Mouse (Mus musculus) MEL (cell line): ENCODE results near the gene Tuba1b. TPM values are rescaled to one million over a fixed set of nuclear protein-coding genes. Genes with fewer than 3 reads are reported as not detected.

Source experiments
- DNase-seq: peaks from one replicate; pipeline ENCODE4 v3.0.0; 2011; ENCODE audit warnings: low read depth, low spot score
- H3K27ac ChIP-seq: 2 replicates; pipeline ENCODE4 v1.5.1; 2012; ENCODE audit warnings: low read depth, mild to moderate bottlenecking, control low read depth, low read length, moderate library complexity; ENCODE audit not compliant: control insufficient read depth
- H3K27me3 ChIP-seq, 2 experiments: fragments of 150-350 bp in 1 of 2; sonication (generic) in 1 of 2; 2 replicates each; pipeline ENCODE4 v1.6.1; 2012; ENCODE audit warnings: low read length in 2 of 2, mild to moderate bottlenecking in 2 of 2, improper control_type of control experiment in 1 of 2, moderate library complexity in 1 of 2; ENCODE audit not compliant: insufficient read depth in 2 of 2, control insufficient read depth in 1 of 2
- H3K36me3 ChIP-seq, 2 experiments: 2 replicates each; pipeline ENCODE4 v1.6.1; 2012 to 2014; ENCODE audit warnings: low read length in 2 of 2, improper control_type of control experiment in 1 of 2, inconsistent platforms in 1 of 2, mild to moderate bottlenecking in 1 of 2; ENCODE audit not compliant: insufficient read depth in 2 of 2, control insufficient read depth in 1 of 2
- H3K4me1 ChIP-seq, 2 experiments: fragments of 150-350 bp in 1 of 2; sonication (generic) in 1 of 2; 2 replicates each; pipeline ENCODE4 v1.6.1; 2012; ENCODE audit warnings: low read length in 2 of 2, improper control_type of control experiment in 1 of 2, mild to moderate bottlenecking in 1 of 2; ENCODE audit not compliant: insufficient read depth in 2 of 2, control insufficient read depth in 1 of 2
- H3K4me3 ChIP-seq, 2 experiments: fragments of 150-350 bp in 1 of 2; sonication (generic) in 1 of 2; 2 replicates each; pipeline ENCODE4 v1.5.1; 2012; ENCODE audit warnings: low read depth in 2 of 2, low read length in 2 of 2, mild to moderate bottlenecking in 2 of 2, moderate library complexity in 2 of 2, control low read depth in 1 of 2, improper control_type of control experiment in 1 of 2; ENCODE audit not compliant: control insufficient read depth in 1 of 2, insufficient read depth in 1 of 2
- H3K79me2 ChIP-seq: 2 replicates; pipeline ENCODE4 v1.6.1; 2012; ENCODE audit warnings: mild to moderate bottlenecking, low read length, moderate library complexity; ENCODE audit not compliant: control insufficient read depth, poor library complexity, insufficient read depth
- H3K9ac ChIP-seq: 2 replicates; pipeline ENCODE4 v1.6.1; 2012; ENCODE audit warnings: low read depth, mild to moderate bottlenecking, control low read depth, low read length, moderate library complexity; ENCODE audit not compliant: control insufficient read depth, poor library complexity, severe bottlenecking
- H3K9me3 ChIP-seq: fragments of 150-350 bp; sonication (generic); replicated peaks from 2 replicates; pipeline ENCODE4 v1.6.1; 2012; ENCODE audit warnings: mild to moderate bottlenecking, low read length, improper control_type of control experiment, moderate library complexity; ENCODE audit not compliant: insufficient read depth
- BHLHE40 ChIP-seq: IDR thresholded peaks from 2 replicates; pipeline ENCODE4 v1.6.1; 2012; ENCODE audit warnings: low read depth, mild to moderate bottlenecking, inconsistent platforms, low read length, improper control_type of control experiment, borderline replicate concordance
- CHD1 ChIP-seq: IDR thresholded peaks from 2 replicates; pipeline ENCODE4 v1.6.1; 2012; ENCODE audit warnings: low read depth, mild to moderate bottlenecking, inconsistent platforms, low read length, improper control_type of control experiment
- CTCF ChIP-seq, 3 experiments: IDR thresholded peaks in 2 of 3; conservative IDR thresholded peaks in 1 of 3; 2 replicates each; pipeline ENCODE4 v1.5.1; 2011 to 2012; ENCODE audit warnings: low read length in 3 of 3, low read depth in 2 of 3, mild to moderate bottlenecking in 2 of 3, improper control_type of control experiment in 1 of 3, inconsistent platforms in 1 of 3, mixed read lengths in 1 of 3, moderate library complexity in 1 of 3; ENCODE audit not compliant: control insufficient read depth in 1 of 3, insufficient read depth in 1 of 3, poor library complexity in 1 of 3, severe bottlenecking in 1 of 3
- ELF1 ChIP-seq: IDR thresholded peaks from 2 replicates; pipeline ENCODE4 v1.6.1; 2014; ENCODE audit warnings: low read depth, mild to moderate bottlenecking, inconsistent platforms, low read length, improper control_type of control experiment, moderate library complexity
- EP300 ChIP-seq, 2 experiments: IDR thresholded peaks; 2 replicates each; pipeline ENCODE4 v1.6.1; 2011; ENCODE audit warnings: improper control_type of control experiment in 2 of 2, low read length in 2 of 2, low read depth in 1 of 2, mild to moderate bottlenecking in 1 of 2
- ETS1 ChIP-seq: IDR thresholded peaks from 2 replicates; pipeline ENCODE4 v1.6.1; 2012; ENCODE audit warnings: low read depth, mild to moderate bottlenecking, inconsistent platforms, low read length, improper control_type of control experiment, moderate library complexity
- GATA1 ChIP-seq: IDR thresholded peaks from 2 replicates; pipeline ENCODE4 v1.6.1; 2011; ENCODE audit warnings: low read depth, low read length, improper control_type of control experiment
- JUND ChIP-seq: IDR thresholded peaks from 2 replicates; pipeline ENCODE4 v1.6.1; 2011; ENCODE audit warnings: low read depth, mild to moderate bottlenecking, improper control_type of control experiment, low read length
- KAT2A ChIP-seq: conservative IDR thresholded peaks from 2 replicates; pipeline ENCODE4 v1.6.1; 2012; ENCODE audit warnings: low read depth, low read length, improper control_type of control experiment, inconsistent platforms
- MAFK ChIP-seq: IDR thresholded peaks from 2 replicates; pipeline ENCODE4 v1.6.1; 2011; ENCODE audit warnings: low read depth, mild to moderate bottlenecking, low read length, improper control_type of control experiment, borderline replicate concordance
- MAX ChIP-seq: IDR thresholded peaks from 2 replicates; pipeline ENCODE4 v1.6.1; 2011; ENCODE audit warnings: low read length, improper control_type of control experiment
- MAZ ChIP-seq: IDR thresholded peaks from 2 replicates; pipeline ENCODE4 v1.6.1; 2012; ENCODE audit warnings: low read depth, mild to moderate bottlenecking, inconsistent platforms, low read length, improper control_type of control experiment
- MEF2A ChIP-seq: IDR thresholded peaks from 2 replicates; pipeline ENCODE4 v1.6.1; 2014; ENCODE audit warnings: low read depth, mild to moderate bottlenecking, inconsistent platforms, low read length, improper control_type of control experiment; ENCODE audit not compliant: poor library complexity, insufficient replicate concordance, severe bottlenecking; ENCODE audit errors: extremely low read depth
- MXI1 ChIP-seq: IDR thresholded peaks from 2 replicates; pipeline ENCODE4 v1.6.1; 2011; ENCODE audit warnings: mild to moderate bottlenecking, low read depth, low read length, improper control_type of control experiment
- MYB ChIP-seq: IDR thresholded peaks from 2 replicates; pipeline ENCODE4 v1.6.1; 2011; ENCODE audit warnings: mild to moderate bottlenecking, low read depth, low read length, improper control_type of control experiment
- NELFE ChIP-seq: IDR thresholded peaks from 2 replicates; pipeline ENCODE4 v1.6.1; 2011; ENCODE audit warnings: low read depth, low read length, improper control_type of control experiment
- POLR2AphosphoS2 ChIP-seq: IDR thresholded peaks from 2 replicates; pipeline ENCODE4 v1.6.1; 2011; ENCODE audit warnings: low read length, improper control_type of control experiment
- POLR2AphosphoS5 ChIP-seq: IDR thresholded peaks from 2 replicates; pipeline ENCODE4 v1.6.1; 2012; ENCODE audit warnings: low read depth, borderline replicate concordance, mild to moderate bottlenecking, inconsistent platforms, low read length, moderate library complexity, mixed read lengths
- RAD21 ChIP-seq: IDR thresholded peaks from 2 replicates; pipeline ENCODE4 v1.6.1; 2011; ENCODE audit warnings: mild to moderate bottlenecking, low read depth, low read length, improper control_type of control experiment
- SMC3 ChIP-seq: IDR thresholded peaks from 2 replicates; pipeline ENCODE4 v1.6.1; 2011; ENCODE audit warnings: low read depth, low read length, improper control_type of control experiment
- TCF12 ChIP-seq: IDR thresholded peaks from 2 replicates; pipeline ENCODE4 v1.6.1; 2014; ENCODE audit warnings: low read depth, mild to moderate bottlenecking, inconsistent platforms, low read length, improper control_type of control experiment, moderate library complexity
- UBTF ChIP-seq: IDR thresholded peaks from 2 replicates; pipeline ENCODE4 v1.6.1; 2012; ENCODE audit warnings: low read depth, mild to moderate bottlenecking, inconsistent platforms, low read length, improper control_type of control experiment, moderate library complexity, borderline replicate concordance; ENCODE audit not compliant: insufficient read depth
- USF1 ChIP-seq: IDR thresholded peaks from 2 replicates; pipeline ENCODE4 v1.6.1; 2014; ENCODE audit warnings: low read depth, mild to moderate bottlenecking, inconsistent platforms, low read length, improper control_type of control experiment, moderate library complexity
- USF2 ChIP-seq, 2 experiments: IDR thresholded peaks; 2 replicates each; pipeline ENCODE4 v1.6.1; 2011 to 2012; ENCODE audit warnings: improper control_type of control experiment in 2 of 2, low read length in 2 of 2, borderline replicate concordance in 1 of 2, inconsistent platforms in 1 of 2, low read depth in 1 of 2, mild to moderate bottlenecking in 1 of 2; ENCODE audit not compliant: insufficient read depth in 1 of 2
- ZC3H11A ChIP-seq: IDR thresholded peaks from 2 replicates; pipeline ENCODE4 v1.6.1; 2012; ENCODE audit warnings: low read depth, mild to moderate bottlenecking, inconsistent platforms, low read length, improper control_type of control experiment
- ZMIZ1 ChIP-seq: IDR thresholded peaks from 2 replicates; pipeline ENCODE4 v1.6.1; 2012; ENCODE audit warnings: low read depth, mild to moderate bottlenecking, inconsistent platforms, low read length, improper control_type of control experiment, moderate library complexity
- ZNF384 ChIP-seq: IDR thresholded peaks from 2 replicates; pipeline ENCODE4 v1.6.1; 2012; ENCODE audit warnings: low read depth, mild to moderate bottlenecking, inconsistent platforms, low read length, improper control_type of control experiment
- polyA plus RNA-seq, 2 experiments: library from polyadenylated mRNA; stranded (reverse) in 1 of 2; unstranded in 1 of 2; fragments of >175 nt in 1 of 2; fragments of >200 nt in 1 of 2; gene quantifications; 2 replicates each; pipeline versions ENCODE4 v1.2.1 to v1.2.4; 2012; ENCODE audit warnings: low replicate concordance in 2 of 2, low read depth in 1 of 2; ENCODE audit not compliant: insufficient read length in 2 of 2, insufficient read depth in 1 of 2, missing spikeins in 1 of 2
- total RNA-seq: library from RNA; depleted of rRNA; stranded (reverse); fragments of 300-350 nt; gene quantifications from 2 replicates; pipeline ENCODE4 v1.2.3, GENCODE M21; 2012

Tuba1b gene
- total and polyA plus RNA-seq, 3 experiments: 1,577 to 1,861 TPM; not detected in 1

- Histone ChIP-seq H3K27ac (no peak overlapping the region), H3K4me1 (no peaks in the 10 kb centered on the region), H3K36me3 (no peaks in the 10 kb centered on the region), H3K9ac (no peak overlapping the region), H3K27me3 (peaks cover 10 to 11% of the 10 kb centered on the region in 2 experiments; a peak in 3 of 4 replicates), H3K4me3 (no peak overlapping the region), H3K9me3 (no peaks in the 10 kb centered on the region), H3K79me2 (no peaks in the 10 kb centered on the region)
- no peak for DNase-seq
- TF ChIP-seq UBTF (no peak), MAFK (no peak), KAT2A (no peak), USF1 (no peak), USF2 (IDR thresholded peaks at IDR 0.05; ENCODE audit: borderline replicate concordance in 1 of 2, insufficient read depth in 1 of 2, low read depth in 1 of 2, low read length in 2 of 2) (no peak), MAZ (no peak), POLR2AphosphoS2 (no peak), CHD1 (no peak), MXI1 (no peak), NELFE (no peak), EP300 (IDR thresholded peaks at IDR 0.05; ENCODE audit: low read depth in 1 of 2, low read length in 2 of 2) (no peak), ZC3H11A (no peak)
Measured at GRCm38 (mm10) chr15:98971111-98971510, 36.7 kb upstream of the Tuba1b start.

GRCm38 (mm10) chr15:98969372-98970101 lies 35.2 kb upstream of the Tuba1b start:
- Histone ChIP-seq H3K79me2 (no peaks in the 10 kb centered on the region), H3K27me3 (peaks cover 7 to 10% of the 10 kb centered on the region in 2 experiments; a peak in 3 of 4 replicates), H3K36me3 (no peaks in the 10 kb centered on the region), H3K9ac (no peak overlapping the region), H3K27ac (no peak overlapping the region), H3K9me3 (no peaks in the 10 kb centered on the region), H3K4me1 (no peaks in the 10 kb centered on the region), H3K4me3 (no peak overlapping the region)
- TF ChIP-seq MAZ: no peak
- no peak for TF ChIP-seq ELF1
- no peak for TF ChIP-seq POLR2AphosphoS5
- TF ChIP-seq KAT2A: no peak
- TF ChIP-seq TCF12: no peak
- TF ChIP-seq RAD21: no peak
- TF ChIP-seq GATA1: no peak
- TF ChIP-seq ZNF384: no peak
- no peak for TF ChIP-seq MAX
- no peak for TF ChIP-seq CTCF (IDR thresholded peaks at IDR 0.05 in 2 of 3, conservative IDR thresholded peaks at IDR 0.05 in 1 of 3; ENCODE audit: control insufficient read depth in 1 of 3, insufficient read depth in 1 of 3, low read depth in 2 of 3, low read length in 3 of 3, poor library complexity in 1 of 3, severe bottlenecking in 1 of 3)
- TF ChIP-seq JUND: no peak
- TF ChIP-seq USF1: no peak
- TF ChIP-seq EP300 (IDR thresholded peaks at IDR 0.05; ENCODE audit: low read depth in 1 of 2, low read length in 2 of 2): no peak
- no peak for TF ChIP-seq SMC3
- TF ChIP-seq ETS1: no peak
- no peak for TF ChIP-seq MEF2A
- no peak for TF ChIP-seq MAFK
- TF ChIP-seq BHLHE40: no peak
- TF ChIP-seq MYB: no peak
- TF ChIP-seq ZMIZ1: no peak
- no peak for DNase-seq
